Mouse (Mus musculus) heart, adult 2 months (tissue): ENCODE data around the gene Zfp459. TPM values are rescaled to one million over a fixed set of nuclear protein-coding genes. Genes with fewer than 3 reads are reported as not detected.
"Not testable (repeated sequence)": the region's sequence is repeated elsewhere in the genome, so short reads cannot be mapped to it uniquely, and the experiment has no call there.

Experiments
- DNase-seq, 2 experiments: peaks; one replicate each; pipeline ENCODE4 v3.0.0; 2021
- H3K27ac ChIP-seq: fragments of 200-600 bp; 2 replicates; pipeline ENCODE4 v1.8.1; 2022
- H3K27me3 ChIP-seq: fragments of 200-500 bp; 2 replicates; pipeline ENCODE4 v1.6.1; 2012; ENCODE audit warnings: mild to moderate bottlenecking, low read length, inconsistent platforms, mixed read lengths; ENCODE audit not compliant: control insufficient read depth, insufficient read depth
- H3K36me3 ChIP-seq: fragments of 200-500 bp; 2 replicates; pipeline ENCODE4 v1.6.1; 2012; ENCODE audit warnings: low read length, inconsistent platforms; ENCODE audit not compliant: control insufficient read depth, insufficient read depth
- H3K4me1 ChIP-seq: fragments of 200-500 bp; 2 replicates; pipeline ENCODE4 v1.6.1; 2011; ENCODE audit warnings: low read length; ENCODE audit not compliant: control insufficient read depth, insufficient read depth
- H3K4me3 ChIP-seq: fragments of 200-600 bp; 2 replicates; pipeline ENCODE4 v1.8.1; 2022
- H3K79me2 ChIP-seq: fragments of 200-500 bp; replicated peaks from 2 replicates; pipeline ENCODE4 v1.6.1; 2012; ENCODE audit warnings: mild to moderate bottlenecking, inconsistent platforms, low read length, moderate library complexity, mixed read lengths; ENCODE audit not compliant: control insufficient read depth, insufficient read depth
- H3K9ac ChIP-seq: fragments of 200-500 bp; 2 replicates; pipeline ENCODE4 v1.6.1; 2012; ENCODE audit warnings: low read depth, mild to moderate bottlenecking, control low read depth, inconsistent platforms, low read length, mixed read lengths
- CTCF ChIP-seq: fragments of 200-600 bp; IDR thresholded peaks from 2 replicates; pipeline ENCODE4 v1.8.1; 2022; ENCODE audit warnings: antibody characterized with exemption, mild to moderate bottlenecking, moderate library complexity
- EP300 ChIP-seq: fragments of 200-500 bp; IDR thresholded peaks from 2 replicates; pipeline ENCODE4 v1.6.1; 2011; ENCODE audit warnings: low read depth, low read length, control low read depth; ENCODE audit not compliant: insufficient read depth
- POLR2A ChIP-seq: fragments of 200-500 bp; IDR thresholded peaks from 2 replicates; pipeline ENCODE4 v1.6.1; 2011; ENCODE audit warnings: mild to moderate bottlenecking, low read depth, low read length, control low read depth; ENCODE audit not compliant: insufficient read depth
- WGBS: fragments of 180-500 bp; shearing (Covaris S2); methylation state at CpG from one replicate; pipeline ENCODE4 v1.1.7; 2018; 5-methylcytosine and 5-hydroxymethylcytosine counted together
- intact Hi-C: fragments of 180-260 bp; cut with DNase I; formaldehyde crosslinking; loops from one replicate; pipeline ENCODE4 v1.15.1; 2025
- polyA plus RNA-seq: library from polyadenylated mRNA; depleted of rRNA; stranded (reverse); fragments of >200 nt; gene quantifications from 2 replicates; pipeline ENCODE4 v1.2.3, GENCODE M21; 2012
- total RNA-seq, 2 experiments: library from RNA; stranded (reverse); gene quantifications; 2 replicates each; pipeline ENCODE4 v1.2.3; 2021

The Zfp459 gene
- total and polyA plus RNA-seq, 3 experiments: 0.13 to 0.52 (median 0.14) TPM

GRCm38 (mm10) chr13:67428116-67428515 lies 6.9 kb upstream of the Zfp459 start:
- H3K9ac ChIP-seq: no peak overlapping the region
- H3K4me1 ChIP-seq: no peaks in the 10 kb centered on the region
- TF ChIP-seq CTCF (no peak), EP300 (no peak), POLR2A (no peak)
- H3K4me3 ChIP-seq: no peak overlapping the region
- intact Hi-C loops: no loop called here
- H3K79me2 ChIP-seq: no peaks in the 10 kb centered on the region
- WGBS: 53% methylated on average over 3 of the region's 3 CpGs
- H3K36me3 ChIP-seq: no peaks in the 10 kb centered on the region
- no peak for DNase-seq
- no peak overlapping the region for H3K27ac ChIP-seq
- H3K27me3 ChIP-seq: no peaks in the 10 kb centered on the region

GRCm38 (mm10) chr13:67425699-67426098 lies 4.5 kb upstream of the Zfp459 start:
- intact Hi-C loops, H3K27ac ChIP-seq, H3K4me3 ChIP-seq, H3K27me3 ChIP-seq, H3K4me1 ChIP-seq, H3K79me2 ChIP-seq, DNase-seq, H3K36me3 ChIP-seq, H3K9ac ChIP-seq: not testable (repeated sequence)

GRCm38 (mm10) chr13:67422532-67422931 lies 1.3 kb upstream of the Zfp459 start:
- intact Hi-C loops, H3K79me2 ChIP-seq, H3K4me1 ChIP-seq, H3K36me3 ChIP-seq, H3K9ac ChIP-seq, DNase-seq, H3K4me3 ChIP-seq, H3K27me3 ChIP-seq, H3K27ac ChIP-seq: not testable (repeated sequence)
- 62% methylated on average over 2 of the region's 2 CpGs for WGBS

GRCm38 (mm10) chr13:67420558-67421206 lies 536 bp downstream of the Zfp459 start:
- no peaks in the 10 kb centered on the region for H3K27me3 ChIP-seq
- no peak overlapping the region for H3K9ac ChIP-seq
- intact Hi-C loops: no loop called here
- peak overlapping the region; percentile 58 for H3K4me3 ChIP-seq
- WGBS: 45% methylated on average over 11 of the region's 11 CpGs
- H3K79me2 ChIP-seq: no peaks in the 10 kb centered on the region
- no peaks in the 10 kb centered on the region for H3K36me3 ChIP-seq
- DNase-seq: no peak
- TF ChIP-seq EP300 (no peak), POLR2A (no peak), CTCF (no peak)
- H3K27ac ChIP-seq: no peak overlapping the region
- H3K4me1 ChIP-seq: no peaks in the 10 kb centered on the region

- DNase-seq: no peak
- TF ChIP-seq EP300: no peak
- no peak for TF ChIP-seq CTCF
- TF ChIP-seq POLR2A: no peak
- whole genome bisulfite sequencing: 80% methylated on average over 3 of the region's 3 CpGs
- H3K27me3 ChIP-seq: no peaks in the 10 kb centered on the region
- intact Hi-C loops: no loop called here
- no peak overlapping the region for H3K9ac ChIP-seq
- no peaks in the 10 kb centered on the region for H3K4me1 ChIP-seq
- no peaks in the 10 kb centered on the region for H3K79me2 ChIP-seq
- H3K36me3 ChIP-seq: no peaks in the 10 kb centered on the region
- H3K27ac ChIP-seq: no peak overlapping the region
- no peak overlapping the region for H3K4me3 ChIP-seq
Measured at GRCm38 (mm10) chr13:67416811-67417210, 4.4 kb downstream of the Zfp459 start.

GRCm38 (mm10) chr13:67415759-67416158 lies 5.5 kb downstream of the Zfp459 start:
- no peaks in the 10 kb centered on the region for H3K36me3 ChIP-seq
- no peaks in the 10 kb centered on the region for H3K79me2 ChIP-seq
- H3K4me3 ChIP-seq: no peak overlapping the region
- 88% methylated on average over 6 of the region's 6 CpGs for WGBS
- no peaks in the 10 kb centered on the region for H3K27me3 ChIP-seq
- no peak for TF ChIP-seq EP300
- TF ChIP-seq CTCF: no peak
- no peak for TF ChIP-seq POLR2A
- no peak overlapping the region for H3K27ac ChIP-seq
- DNase-seq: no peak
- H3K4me1 ChIP-seq: no peaks in the 10 kb centered on the region
- H3K9ac ChIP-seq: no peak overlapping the region
- intact Hi-C loops: no loop called here
